Mouse (Mus musculus) small intestine, adult 2 months (tissue): Measurements from ENCODE around the gene Slc22a20.

ENCODE experiments used
- CTCF ChIP-seq: fragments of 200-500 bp; IDR thresholded peaks from 2 replicates; pipeline ENCODE4 v1.5.1; 2012; ENCODE audit warnings: low read depth, mild to moderate bottlenecking, control low read depth, inconsistent platforms, low read length, moderate library complexity, mixed read lengths; ENCODE audit not compliant: insufficient replicate concordance, insufficient read length; ENCODE audit errors: extremely low read depth
- POLR2A ChIP-seq: fragments of 200-500 bp; IDR thresholded peaks from 2 replicates; pipeline ENCODE4 v1.6.1; 2012; ENCODE audit warnings: low read depth, mild to moderate bottlenecking, control low read depth, inconsistent platforms, low read length, moderate library complexity

DNA sequence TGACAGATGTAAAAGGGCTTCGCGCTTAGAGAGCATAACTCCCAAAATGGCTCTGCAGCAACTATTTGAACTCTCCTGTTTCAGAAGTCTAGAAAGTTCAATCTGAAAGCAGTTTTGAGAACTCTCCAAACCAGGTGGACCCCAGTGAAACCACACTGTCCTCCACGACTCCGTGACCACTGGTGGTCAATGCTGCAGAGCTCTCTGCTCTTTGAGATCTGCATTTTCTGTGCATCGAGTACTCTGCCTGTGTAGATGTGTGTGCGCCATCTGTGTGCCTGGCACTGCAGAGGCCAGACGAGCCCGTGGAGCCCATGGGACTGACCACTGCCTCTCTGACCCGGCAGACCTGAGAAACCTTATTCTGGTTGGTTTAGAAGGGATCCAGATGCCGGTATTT lies 31.0 kb downstream of the Slc22a20 start:
- no peak for TF ChIP-seq POLR2A
- no peak for TF ChIP-seq CTCF
